Mouse (Mus musculus) bone marrow, adult 2 months (tissue): ENCODE data around the gene Ybx1.

Experiments
- CTCF ChIP-seq: fragments of 200-500 bp; IDR thresholded peaks from 2 replicates; pipeline ENCODE4 v1.5.1; 2011; ENCODE audit warnings: low read length, control low read depth; ENCODE audit not compliant: control insufficient read depth, insufficient read depth
- POLR2A ChIP-seq: fragments of 200-500 bp; IDR thresholded peaks from 2 replicates; pipeline ENCODE4 v1.6.1; 2011; ENCODE audit warnings: low read depth, mild to moderate bottlenecking, control low read depth, low read length, borderline replicate concordance; ENCODE audit not compliant: control insufficient read depth

GRCm38 (mm10) chr4:119291921-119292320 lies 2.5 kb downstream of the Ybx1 start:
- TF ChIP-seq CTCF: no peak
- TF ChIP-seq POLR2A: no peak
